Mouse (Mus musculus) bone marrow, adult 2 months (tissue): ENCODE results near the gene Tdrd3. TPM values are rescaled to one million over a fixed set of nuclear protein-coding genes. Genes with fewer than 3 reads are reported as not detected.

Experiments
- H3K27ac ChIP-seq: fragments of 200-500 bp; 2 replicates; pipeline ENCODE4 v1.5.1; 2012; ENCODE audit warnings: low read depth, mild to moderate bottlenecking, control low read depth, inconsistent platforms, low read length; ENCODE audit not compliant: control insufficient read depth, poor library complexity, insufficient read depth
- H3K4me1 ChIP-seq: fragments of 200-500 bp; 2 replicates; pipeline ENCODE4 v1.6.1; 2011; ENCODE audit warnings: low read length; ENCODE audit not compliant: control insufficient read depth, insufficient read depth
- H3K4me3 ChIP-seq: fragments of 200-500 bp; replicated peaks from 2 replicates; pipeline ENCODE3; 2011; ENCODE audit warnings: mild to moderate bottlenecking, low read depth, low read length, control low read depth; ENCODE audit not compliant: control insufficient read depth
- CTCF ChIP-seq: fragments of 200-500 bp; IDR thresholded peaks from 2 replicates; pipeline ENCODE4 v1.5.1; 2011; ENCODE audit warnings: low read length, control low read depth; ENCODE audit not compliant: control insufficient read depth, insufficient read depth
- POLR2A ChIP-seq: fragments of 200-500 bp; IDR thresholded peaks from 2 replicates; pipeline ENCODE4 v1.6.1; 2011; ENCODE audit warnings: low read depth, mild to moderate bottlenecking, control low read depth, low read length, borderline replicate concordance; ENCODE audit not compliant: control insufficient read depth
- WGBS: fragments of 180-500 bp; shearing (Covaris S2); methylation state at CpG from one replicate; pipeline ENCODE4 v1.1.7; 2018; 5-methylcytosine and 5-hydroxymethylcytosine counted together
- polyA plus RNA-seq: library from polyadenylated mRNA; stranded (reverse); fragments of >200 nt; gene quantifications from 2 replicates; pipeline ENCODE4 v1.2.4, GENCODE M21; 2011; ENCODE audit warnings: low replicate concordance; ENCODE audit not compliant: missing spikeins, insufficient read depth, insufficient read length

The Tdrd3 gene
- polyA plus RNA-seq, 1 experiment: 21.8 TPM

GRCm38 (mm10) chr14:87416755-87417690 is 584 bp downstream of the Tdrd3 start:
- Histone ChIP-seq H3K4me1 (no peaks in the 10 kb centered on the region), H3K4me3 (peak overlapping the region; percentile 88), H3K27ac (peak overlapping the region; percentile 96)
- 3% methylated on average over 106 of the region's 109 CpGs for WGBS
- TF ChIP-seq CTCF (no peak), POLR2A (no peak)

- peak overlapping the region; percentile 88 for H3K4me3 ChIP-seq
- WGBS: 3% methylated on average over 3 of the region's 3 CpGs
- TF ChIP-seq CTCF (no peak), POLR2A (no peak)
- H3K27ac ChIP-seq: peak overlapping the region; percentile 96; the same call in 1 of the 2 replicates
- no peaks in the 10 kb centered on the region for H3K4me1 ChIP-seq
Measured at GRCm38 (mm10) chr14:87417691-87418070, 1.2 kb downstream of the Tdrd3 start.

- no peak for TF ChIP-seq CTCF
- no peaks in the 10 kb centered on the region; the same call in 1 of the 2 replicates for H3K4me1 ChIP-seq
- no peak overlapping the region for H3K27ac ChIP-seq
Measured at GRCm38 (mm10) chr14:87419740-87420139, 3.3 kb downstream of the Tdrd3 start.

GRCm38 (mm10) chr14:87420576-87420975 is 4.1 kb downstream of the Tdrd3 start:
- Histone ChIP-seq H3K4me1 (no peaks in the 10 kb centered on the region; the same call in 1 of the 2 replicates), H3K27ac (no peak overlapping the region), H3K4me3 (no peak overlapping the region)
- 82% methylated on average over 4 of the region's 4 CpGs for WGBS
- no peak for TF ChIP-seq CTCF

More at GRCm38 (mm10) chr14:87419740-87420139, 3.3 kb downstream of the Tdrd3 start:
- no peak overlapping the region for H3K4me3 ChIP-seq
- WGBS: 51% methylated on average over 2 of the region's 2 CpGs

GRCm38 (mm10) chr14:87422432-87422831 is 6.0 kb downstream of the Tdrd3 start:
- H3K4me1 ChIP-seq: peaks cover 1% of the 10 kb centered on the region; the same call in 1 of the 2 replicates
- no peak overlapping the region for H3K27ac ChIP-seq
- no peak for TF ChIP-seq POLR2A
- TF ChIP-seq CTCF: no peak
- 76% methylated on average over 3 of the region's 3 CpGs for WGBS
- H3K4me3 ChIP-seq: no peak overlapping the region

GRCm38 (mm10) chr14:87426297-87426922 is 10.0 kb downstream of the Tdrd3 start:
- WGBS: 68% methylated on average over 7 of the region's 7 CpGs
- no peak overlapping the region for H3K27ac ChIP-seq
- H3K4me1 ChIP-seq: peaks cover 1% of the 10 kb centered on the region; the same call in 1 of the 2 replicates
- no peak overlapping the region for H3K4me3 ChIP-seq
- no peak for TF ChIP-seq CTCF
- no peak for TF ChIP-seq POLR2A

- WGBS: 69% methylated on average over 4 of the region's 4 CpGs
- TF ChIP-seq CTCF: no peak
- no peak for TF ChIP-seq POLR2A
- no peak overlapping the region for H3K4me3 ChIP-seq
- no peak overlapping the region for H3K27ac ChIP-seq
- peaks cover 1% of the 10 kb centered on the region; the same call in 1 of the 2 replicates for H3K4me1 ChIP-seq
Measured at GRCm38 (mm10) chr14:87427032-87427431, 10.6 kb downstream of the Tdrd3 start.

GRCm38 (mm10) chr14:87427659-87428289 is 11.3 kb downstream of the Tdrd3 start:
- TF ChIP-seq POLR2A: no peak
- TF ChIP-seq CTCF: no peak
- H3K27ac ChIP-seq: no peak overlapping the region
- H3K4me3 ChIP-seq: no peak overlapping the region
- 63% methylated on average over 5 of the region's 5 CpGs for WGBS
- H3K4me1 ChIP-seq: peaks cover 1% of the 10 kb centered on the region; the same call in 1 of the 2 replicates
